Mouse (Mus musculus): Measurements from ENCODE around the gene Olfr1513.
"Not testable (repeated sequence)": the region's sequence is repeated elsewhere in the genome, so short reads cannot be mapped to it uniquely, and the experiment has no call there.

DNA sequence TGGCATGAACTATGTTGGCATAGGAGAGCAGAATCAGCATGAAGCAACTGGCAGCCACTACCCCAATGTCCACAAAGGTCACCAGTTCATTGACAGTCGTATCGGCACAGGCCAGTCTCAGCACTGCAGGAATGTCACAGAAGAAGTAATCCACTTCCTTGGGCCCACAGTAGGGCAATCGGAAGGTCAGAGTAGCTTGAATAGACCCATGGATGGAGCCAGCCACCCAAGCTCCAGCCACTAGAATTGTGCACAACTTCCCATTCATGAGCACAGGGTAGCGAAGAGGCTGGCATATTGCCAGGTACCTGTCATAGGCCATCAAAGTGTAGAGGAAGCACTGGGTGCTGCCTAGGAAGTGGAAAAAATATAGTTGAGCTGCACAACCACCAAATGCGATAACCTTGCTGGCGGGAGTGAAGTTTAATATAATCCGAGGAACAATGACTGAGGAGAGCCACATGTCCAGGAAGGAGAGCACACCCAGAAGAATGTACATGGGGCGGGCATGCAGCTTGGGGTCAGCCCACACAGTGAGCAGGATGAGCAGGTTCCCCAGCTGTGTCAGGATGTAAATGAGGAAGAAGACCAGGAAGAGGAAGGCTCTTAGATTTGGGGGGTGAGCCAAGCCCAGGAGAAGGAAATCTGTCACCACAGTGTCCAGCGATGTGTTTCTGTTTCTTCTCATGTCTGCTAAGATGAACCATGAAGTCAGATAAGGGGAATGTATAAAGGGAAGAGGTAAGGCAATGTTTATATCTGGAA is 34.1 kb upstream of the Olfr1513 start:
- TF ChIP-seq CTCF, EP300 (IDR thresholded peaks at IDR 0.05; ENCODE audit: low read depth): not testable (repeated sequence)

Data from liver, embryonic 14.5 days (tissue).